Mouse (Mus musculus) cerebellum, adult 9-11 months (tissue): Measurements from ENCODE around the gene Dyrk1a.

Source experiments
- DNase-seq: peaks from one replicate; pipeline ENCODE4 v3.0.0; 2022

The Dyrk1a gene

DNA sequence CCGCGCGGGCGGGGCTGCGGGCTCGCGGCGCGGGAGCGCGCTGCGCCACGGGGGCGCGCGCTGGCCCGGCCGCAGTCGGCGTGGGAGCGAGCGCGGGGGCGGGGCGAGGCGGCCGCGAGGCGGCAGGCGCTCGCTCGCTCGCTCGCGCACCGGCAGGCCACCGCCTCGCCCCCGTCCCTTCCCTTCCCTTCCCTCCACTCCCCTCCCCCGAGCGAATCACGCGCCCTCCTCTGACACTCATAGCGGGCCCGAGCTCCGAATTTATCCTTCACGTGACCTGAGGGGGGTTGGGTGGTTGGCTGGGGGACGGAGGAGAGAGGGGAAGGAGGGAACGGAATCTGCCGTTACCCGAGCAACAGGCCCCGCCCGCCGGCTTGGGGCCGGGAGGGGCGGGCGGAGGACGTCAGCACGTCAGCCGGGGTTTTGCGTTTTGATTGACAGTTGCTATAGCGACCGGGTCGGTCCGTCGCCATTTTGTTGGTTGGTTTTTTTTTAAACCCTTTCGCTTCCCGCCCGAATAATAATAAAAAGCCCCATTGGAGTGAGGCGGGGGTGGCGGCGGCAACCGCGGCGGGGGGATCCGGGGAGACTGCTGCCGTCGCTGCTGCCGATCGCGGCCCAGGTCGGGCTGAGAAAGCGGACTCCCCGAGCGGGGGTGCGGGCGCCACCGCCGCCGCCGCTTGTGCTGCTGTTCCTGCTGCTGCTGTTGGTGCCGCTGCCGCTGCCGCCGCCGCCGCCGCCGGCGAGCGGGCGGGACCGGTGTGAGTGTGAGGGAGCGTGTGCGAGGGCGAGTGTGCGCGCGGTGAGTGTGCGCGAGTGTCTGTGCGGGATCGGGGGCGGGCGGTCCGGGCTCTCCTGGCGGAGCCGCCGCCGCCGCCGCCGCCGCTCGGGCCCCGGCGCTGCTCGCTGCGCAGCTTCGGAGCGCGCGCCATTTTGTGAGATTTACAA lies at the start of gene Dyrk1a:
Gene Dyrk1a (plus strand): TSS at position 782 of the 948 bp plus-strand sequence.
- DNase-seq = peak; percentile 99

DNA sequence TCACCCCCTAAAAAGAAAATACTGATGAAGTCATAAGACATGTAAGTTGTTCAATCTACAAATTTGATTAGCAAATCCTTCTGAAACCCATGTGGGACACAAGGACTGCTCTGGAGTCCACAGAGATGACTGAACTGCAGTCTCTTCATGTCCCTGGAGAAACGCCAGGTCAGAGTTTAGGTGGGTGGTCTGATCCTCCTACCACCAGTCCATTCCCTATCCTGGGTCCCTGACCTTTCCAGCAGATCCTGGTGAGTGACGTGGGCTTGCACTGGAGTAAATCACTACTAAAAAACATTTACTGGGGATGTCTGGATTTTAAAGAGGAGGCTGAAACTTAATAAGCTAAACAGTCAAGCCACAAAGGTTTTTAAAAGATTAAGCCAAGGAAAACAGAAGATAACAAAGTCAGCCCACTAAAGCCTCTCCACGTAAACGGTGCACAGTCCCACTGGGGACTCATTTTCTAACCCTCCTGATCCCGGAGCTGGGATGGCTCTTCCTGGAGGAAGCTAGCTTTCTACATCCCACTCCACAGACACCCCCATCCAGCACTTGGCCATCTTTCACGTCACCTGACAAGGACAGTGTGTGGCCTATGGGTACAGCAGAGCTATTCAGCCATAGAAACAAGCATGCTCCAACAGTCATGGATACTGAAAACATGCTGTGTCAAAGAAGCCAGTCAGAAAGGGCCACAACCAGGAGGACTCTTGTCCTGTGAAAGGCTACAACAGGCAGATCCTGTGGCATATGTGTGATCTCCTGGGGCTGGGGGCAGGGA lies 46.0 kb upstream of the Dyrk1a start:
- DNase-seq = no peak

DNA sequence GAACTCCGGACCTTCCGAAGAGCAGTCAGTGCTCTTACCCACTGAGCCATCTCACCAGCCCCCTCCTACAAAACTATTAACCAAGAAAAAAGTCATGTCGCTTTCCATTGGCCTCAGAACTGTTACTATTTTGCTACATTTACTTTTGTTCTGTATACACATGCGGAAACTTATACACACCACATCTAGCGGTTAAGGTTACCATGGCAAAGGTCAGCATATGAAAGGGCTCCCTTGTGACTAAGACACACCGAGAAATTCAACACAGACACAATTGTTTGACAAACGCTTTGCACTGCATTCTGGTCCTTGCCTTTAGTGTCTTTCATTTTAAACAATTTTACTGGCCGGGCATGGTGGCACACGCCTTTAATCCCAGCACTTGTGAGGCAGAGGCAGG lies 45.1 kb upstream of the Dyrk1a start:
- DNase-seq = no peak

DNA sequence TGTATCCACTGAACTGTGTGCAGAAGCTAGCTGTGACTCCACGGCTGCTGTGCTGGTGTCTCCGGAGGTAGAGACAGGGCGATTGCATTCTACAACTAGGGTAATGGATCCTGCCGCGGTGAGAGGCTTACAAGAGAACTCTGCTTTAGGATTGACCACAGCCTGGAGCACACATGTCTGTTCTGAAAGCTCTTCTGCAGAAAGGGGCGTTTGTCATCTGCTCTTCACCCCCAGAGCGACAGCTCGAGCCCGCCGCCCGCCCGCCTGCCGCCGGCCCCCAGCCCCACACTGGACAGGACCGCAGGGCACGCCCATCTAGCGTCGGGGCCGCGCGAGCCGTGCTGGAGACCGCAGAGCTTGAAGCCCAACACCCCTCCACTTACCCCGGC lies 43.9 kb upstream of the Dyrk1a start:
- DNase-seq = no peak

DNA sequence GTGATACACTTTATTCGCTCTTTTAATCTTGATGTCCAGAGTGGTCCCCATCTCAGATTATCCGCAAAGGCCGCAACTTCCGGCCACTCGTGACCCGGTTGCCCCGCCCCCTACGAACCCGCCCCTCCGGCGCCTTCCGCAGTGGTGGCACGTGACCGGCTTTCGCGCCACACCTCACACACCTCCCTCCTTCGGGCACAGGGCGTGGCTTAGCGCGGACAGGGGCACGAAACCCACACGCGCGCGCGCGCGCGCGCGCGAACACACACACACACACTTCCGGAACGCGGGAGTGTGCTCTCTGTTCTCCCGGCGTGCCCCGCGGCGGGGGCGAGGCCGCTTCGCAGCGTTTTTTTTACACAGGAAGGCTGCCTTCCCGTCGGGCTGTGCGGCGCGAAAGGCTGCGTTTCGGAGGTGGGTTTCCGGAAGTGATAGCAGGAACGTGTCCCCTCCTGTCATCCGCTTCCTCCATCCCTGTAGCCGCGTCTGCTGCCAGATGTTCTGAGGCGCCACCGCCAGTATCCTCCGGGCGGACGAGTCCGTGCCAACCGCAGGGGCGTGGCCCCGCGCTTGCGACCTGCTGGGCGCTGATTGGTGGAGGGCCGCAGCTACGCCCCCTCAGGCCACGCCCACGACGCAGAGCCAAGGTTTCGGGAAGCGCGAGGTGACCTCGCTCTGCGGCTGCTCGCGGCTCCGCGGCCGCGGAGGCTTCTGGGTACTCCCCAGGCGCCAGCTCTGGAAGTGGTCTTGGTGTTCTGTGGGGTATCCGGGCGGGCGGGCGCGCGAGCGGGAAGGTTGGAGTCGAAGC lies 43.3 kb upstream of the Dyrk1a start, which contains the start of gene Vps26c:
Gene Vps26c (minus strand): TSS at position 487 of the 808 bp plus-strand sequence.
- peak; percentile 98 for DNase-seq

DNA sequence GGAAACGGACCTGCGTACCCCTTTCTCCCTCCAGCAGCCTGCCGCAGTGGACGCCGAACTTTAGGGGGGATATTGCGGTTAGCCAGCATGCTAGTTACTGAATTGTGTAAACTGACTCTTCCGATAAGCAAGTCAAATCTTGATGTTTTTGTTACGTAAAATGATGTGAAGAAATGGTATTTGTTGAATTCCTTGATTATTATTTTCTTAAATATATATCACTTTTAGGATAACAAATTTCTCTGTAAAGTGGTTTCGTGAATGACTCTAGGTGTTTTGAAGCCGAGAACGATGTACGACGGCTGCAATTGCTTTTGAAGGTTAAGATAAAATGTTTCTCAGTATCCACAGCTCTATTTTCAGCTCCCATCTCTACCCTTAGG lies 42.7 kb upstream of the Dyrk1a start:
- no peak for DNase-seq

DNA sequence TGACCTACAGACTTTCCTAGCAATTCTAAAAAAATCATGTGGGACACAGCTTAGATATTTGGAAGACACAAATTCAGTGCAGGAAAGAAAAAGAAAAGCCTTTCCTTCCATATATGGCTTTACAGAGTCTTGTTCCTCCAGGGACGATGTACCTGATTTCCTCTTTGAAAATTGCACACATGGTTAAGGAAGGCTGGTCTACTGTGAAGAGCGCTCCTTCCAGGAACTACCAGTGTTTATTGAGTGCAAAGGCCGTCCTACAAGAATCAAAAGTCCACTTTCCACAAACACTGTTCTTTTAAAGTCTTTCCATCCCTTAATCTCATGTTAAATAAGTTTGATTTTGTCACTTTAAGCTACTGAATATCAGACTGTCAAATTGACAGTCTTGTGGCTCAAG lies 42.3 kb upstream of the Dyrk1a start:
- no peak for DNase-seq

DNA sequence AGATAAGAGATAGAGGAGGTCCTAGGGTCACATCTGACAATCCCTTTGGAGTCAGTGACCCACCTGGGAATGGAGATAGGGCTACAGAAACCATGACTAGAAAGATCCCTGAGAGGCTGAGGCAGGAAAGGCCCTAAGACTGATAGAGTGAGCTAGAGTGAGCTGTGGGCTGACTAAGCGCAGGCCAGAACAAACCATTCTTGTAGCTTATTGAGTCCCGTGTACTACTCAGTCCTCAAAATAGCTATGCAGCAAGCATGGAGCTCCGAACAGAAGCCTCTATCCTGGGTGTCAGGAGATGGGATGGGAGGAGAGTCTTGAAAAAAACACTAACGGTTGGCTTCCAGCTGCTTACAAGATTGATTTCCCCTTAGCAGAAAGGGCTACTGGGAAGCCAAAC lies 38.5 kb upstream of the Dyrk1a start:
- DNase-seq = no peak

DNA sequence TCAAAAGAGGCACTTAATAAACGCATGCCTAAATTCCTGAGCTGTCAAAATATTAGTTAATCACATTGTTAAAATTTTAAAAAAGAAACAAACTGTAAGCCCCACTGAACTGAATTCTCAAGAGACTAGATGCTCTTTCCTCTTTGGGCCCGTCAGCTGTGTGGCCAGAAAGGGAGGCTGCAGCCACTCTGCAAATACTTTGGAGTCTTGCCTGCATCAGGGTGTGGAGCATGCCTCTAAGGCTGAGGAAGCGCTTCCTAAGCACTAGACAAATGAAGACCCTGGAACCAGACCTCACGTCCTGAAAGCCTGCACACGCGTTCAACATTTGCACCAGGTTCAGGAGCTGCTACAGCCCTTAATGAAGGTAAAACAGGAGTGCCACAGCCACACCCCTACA lies 36.1 kb upstream of the Dyrk1a start:
- no peak for DNase-seq

DNA sequence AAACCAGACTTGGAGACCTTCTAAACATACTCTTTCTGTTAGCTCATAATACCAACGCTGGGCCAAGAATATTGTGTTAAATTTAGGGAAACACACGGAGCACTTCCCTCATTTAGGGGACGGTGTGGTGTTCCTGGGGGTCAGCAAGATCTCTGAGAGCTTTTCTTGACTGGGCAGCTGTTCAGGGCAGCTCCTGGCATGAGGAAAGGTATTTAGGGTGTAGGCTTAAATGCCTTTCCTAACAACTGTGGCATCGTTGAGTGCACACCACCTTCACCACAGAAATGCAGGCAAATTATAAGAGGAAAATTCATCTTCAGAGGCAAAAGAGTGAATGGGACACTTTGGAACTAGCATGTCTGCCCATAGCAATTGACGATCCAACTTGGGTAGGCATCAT lies 34.1 kb upstream of the Dyrk1a start:
- DNase-seq = no peak

DNA sequence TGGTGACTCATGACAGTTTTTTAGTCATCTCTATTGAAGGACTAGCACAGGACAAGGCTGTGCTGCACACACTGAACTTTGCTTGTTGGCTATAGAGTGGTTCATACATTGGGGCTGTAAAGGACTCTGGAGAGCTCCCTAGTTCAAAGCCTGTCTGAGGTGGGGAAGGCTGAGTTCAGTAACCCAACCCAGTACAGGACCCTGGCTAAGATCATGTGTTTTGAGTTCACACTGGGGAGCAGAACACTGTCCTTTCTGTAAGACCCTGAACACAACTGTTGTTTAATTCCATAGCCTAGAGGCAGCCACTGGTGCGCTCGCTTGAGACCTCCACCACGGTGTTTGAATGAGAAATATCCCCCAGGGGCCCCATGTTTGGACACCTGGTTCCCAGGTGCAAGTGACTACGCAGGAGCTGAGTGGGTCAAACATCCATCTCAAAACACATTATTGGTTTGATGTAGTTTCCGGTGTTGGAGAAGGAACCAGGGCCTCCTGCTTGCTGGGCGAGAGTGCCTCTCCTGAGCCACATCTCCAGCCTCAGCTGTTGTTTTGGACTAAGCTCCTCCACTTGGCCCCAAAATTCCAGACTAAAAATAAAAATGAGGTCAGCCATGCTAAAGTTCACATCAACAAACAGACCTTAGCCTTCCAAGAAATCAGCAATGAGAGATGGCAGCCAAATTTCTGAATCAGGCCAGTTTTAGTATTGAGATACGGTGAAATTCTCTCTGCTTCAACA lies 33.2 kb upstream of the Dyrk1a start:
- peak; percentile 78 for DNase-seq

DNA sequence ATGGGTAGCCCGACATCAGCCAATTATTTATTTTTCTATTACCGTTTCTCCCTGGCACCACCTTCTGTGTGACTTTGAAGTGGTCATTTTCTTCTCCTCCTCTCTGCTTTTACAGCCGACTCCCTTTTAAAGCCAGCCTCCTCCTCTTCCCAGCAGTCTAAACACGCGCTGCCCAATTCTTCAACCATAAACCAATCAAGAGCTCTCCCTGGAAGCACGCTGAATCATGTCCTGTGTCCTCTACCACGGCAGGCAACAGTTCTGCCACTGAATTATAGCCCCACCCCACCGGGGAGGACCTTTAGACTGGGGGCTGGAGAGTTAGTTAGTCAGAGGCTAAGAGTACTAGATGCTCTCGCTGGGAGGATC lies 32.7 kb upstream of the Dyrk1a start:
- DNase-seq = peak; percentile 47

DNA sequence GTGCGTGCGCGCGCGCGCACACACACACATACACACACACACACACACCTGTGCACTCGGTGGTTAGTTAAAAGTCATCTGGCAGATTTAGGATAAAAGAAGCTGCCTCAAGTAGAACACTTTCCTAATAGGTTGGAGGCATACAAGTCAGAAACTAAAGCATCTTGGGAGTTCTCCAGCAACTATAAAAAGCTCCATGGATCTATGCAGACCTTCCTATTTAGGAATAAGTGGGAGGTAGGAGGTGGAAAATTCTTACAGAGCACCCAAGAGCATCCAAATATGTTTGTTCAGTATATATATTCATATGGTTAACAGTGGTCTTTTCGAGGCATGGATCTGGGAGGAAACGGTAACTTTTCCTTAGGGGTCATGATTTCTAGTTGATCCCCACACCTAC lies 29.7 kb upstream of the Dyrk1a start:
- DNase-seq = no peak

DNA sequence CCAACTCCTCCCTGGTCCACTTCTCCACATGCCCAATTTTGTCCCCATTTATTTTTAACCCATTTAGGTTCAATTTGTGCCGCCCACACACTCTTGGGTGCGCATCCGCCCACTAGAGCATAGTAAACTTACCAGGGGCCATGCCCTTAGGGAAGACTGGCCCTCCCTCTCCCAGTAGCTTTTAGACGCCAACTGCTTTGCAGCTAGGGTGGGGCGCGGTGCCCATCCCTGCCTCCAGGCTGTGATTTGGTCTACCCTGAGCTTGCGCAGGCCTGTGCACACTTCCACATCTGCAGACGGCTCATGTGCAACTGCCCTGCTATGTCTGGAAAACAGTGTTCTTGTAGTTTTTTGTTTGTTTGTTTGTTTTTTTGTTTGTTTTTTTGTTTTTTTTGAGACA lies 26.9 kb upstream of the Dyrk1a start:
- DNase-seq = no peak

DNA sequence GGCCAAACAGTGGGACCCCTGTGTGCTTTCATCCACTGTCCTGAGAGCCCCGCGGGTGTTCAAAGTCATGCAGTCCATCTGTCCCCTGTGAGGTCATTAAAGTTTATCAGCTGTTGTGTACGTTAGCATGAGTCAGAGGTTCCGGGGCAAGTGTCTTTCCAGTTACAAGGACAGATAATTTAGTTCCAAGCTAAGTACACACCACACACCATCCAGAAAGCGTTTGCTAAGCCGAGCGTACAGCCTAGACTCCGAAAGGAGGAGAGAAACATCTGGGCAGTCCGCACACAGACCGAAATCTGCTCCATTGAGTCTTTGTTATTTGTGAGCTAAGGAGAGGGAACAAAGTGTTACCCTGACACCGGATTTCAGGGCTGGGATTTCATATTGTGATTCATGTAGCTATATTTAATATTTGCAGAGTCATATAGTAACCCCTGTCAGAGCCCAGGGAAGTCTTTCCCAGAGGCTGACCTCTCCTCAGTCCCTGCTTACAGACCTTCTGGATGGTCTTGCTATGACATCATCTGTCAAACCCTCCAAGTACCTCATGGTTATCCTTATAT lies 25.2 kb upstream of the Dyrk1a start:
- no peak for DNase-seq

DNA sequence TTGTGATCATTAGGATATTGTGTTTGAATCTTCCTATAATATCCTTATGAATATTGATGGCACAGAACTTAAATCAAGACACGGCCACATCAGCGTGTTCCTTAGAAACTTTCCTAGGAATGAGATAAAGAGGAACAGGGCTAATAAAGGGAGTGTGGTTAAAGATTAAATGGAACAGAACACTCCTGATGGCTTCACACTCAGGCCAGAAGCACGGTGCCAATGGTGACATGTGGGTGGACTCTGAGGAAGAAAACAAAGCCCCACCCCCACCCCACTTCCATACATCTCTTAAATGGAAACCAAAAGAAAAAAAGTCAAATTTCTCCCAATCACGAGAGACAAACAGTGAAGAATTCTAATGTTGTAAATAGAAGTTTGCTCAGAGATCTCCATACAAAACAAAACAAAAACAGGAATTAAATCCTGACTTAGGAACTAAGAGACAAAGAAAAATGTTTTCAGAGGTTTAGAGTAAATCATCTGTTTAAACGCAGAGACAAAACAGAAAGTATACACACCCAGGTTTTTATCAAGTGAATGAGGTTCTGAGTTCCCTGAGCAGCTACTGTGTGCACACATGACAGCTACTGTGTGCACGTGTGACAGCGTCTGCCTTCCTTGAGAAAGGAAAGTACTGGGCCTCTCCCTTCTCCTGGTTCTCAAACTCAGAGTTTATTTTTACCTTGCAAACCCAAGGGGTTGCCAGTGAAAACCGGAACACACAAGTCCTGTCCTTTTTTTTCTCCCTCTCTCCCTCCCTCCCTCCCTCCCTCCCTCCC lies 23.8 kb upstream of the Dyrk1a start:
- no peak for DNase-seq

DNA sequence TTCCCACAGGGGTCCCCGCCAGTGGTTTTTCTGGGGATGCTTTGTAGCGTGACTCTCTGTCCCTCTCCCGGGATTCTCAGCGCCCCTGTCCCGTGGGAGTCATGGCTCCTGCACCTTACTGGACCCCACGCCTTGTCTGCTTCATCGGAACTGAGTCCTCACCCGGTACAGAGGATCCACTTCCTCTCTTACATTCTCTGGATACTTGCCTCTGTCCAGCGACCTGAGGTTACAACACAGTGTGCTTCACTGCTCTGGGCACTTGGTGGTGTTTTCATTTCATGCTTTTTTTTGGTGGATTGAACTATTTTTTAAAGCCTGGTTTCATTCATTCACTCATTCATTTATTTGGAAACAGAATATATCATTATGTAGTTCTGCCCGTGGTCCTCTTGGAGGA lies 20.0 kb upstream of the Dyrk1a start:
- no peak for DNase-seq

DNA sequence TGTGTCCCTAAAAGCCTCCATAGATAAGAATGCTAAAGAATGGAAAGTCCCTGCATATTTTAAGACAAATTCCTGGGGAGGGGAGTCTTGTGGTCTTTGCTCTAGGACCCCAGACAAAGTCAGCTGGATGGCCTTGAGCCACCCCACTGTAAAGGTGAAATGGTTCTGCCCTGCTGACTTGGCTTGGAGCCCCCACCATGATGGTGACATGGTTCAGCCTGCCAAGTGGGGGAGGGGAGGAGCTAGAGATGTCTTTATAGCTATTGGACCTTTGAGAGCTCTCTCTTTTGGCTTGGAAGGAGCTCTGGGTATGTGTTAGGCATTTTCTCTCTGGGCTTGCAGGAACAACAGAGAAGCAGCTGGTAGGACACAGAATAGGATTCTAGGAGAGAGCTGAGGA lies 17.9 kb upstream of the Dyrk1a start:
- no peak for DNase-seq

DNA sequence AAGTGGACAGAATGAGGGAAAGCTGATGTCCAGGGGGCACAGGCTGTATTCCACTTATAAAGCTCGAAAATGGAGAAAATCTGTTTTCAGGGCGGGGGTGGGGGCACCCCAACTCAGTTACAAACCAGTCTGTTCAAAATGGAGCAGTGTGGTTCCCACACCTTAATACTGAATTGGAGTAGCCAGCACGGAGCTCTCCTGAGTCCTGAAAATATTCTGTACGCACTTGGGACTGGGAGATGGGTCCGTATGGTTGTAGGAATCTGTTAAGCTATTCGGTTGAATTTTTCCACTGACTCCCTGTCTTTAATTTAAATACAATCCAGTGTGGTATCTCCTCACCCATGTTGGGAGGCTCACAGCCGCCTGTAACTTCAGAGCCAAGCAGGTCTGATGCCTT lies 14.5 kb upstream of the Dyrk1a start:
- no peak for DNase-seq

DNA sequence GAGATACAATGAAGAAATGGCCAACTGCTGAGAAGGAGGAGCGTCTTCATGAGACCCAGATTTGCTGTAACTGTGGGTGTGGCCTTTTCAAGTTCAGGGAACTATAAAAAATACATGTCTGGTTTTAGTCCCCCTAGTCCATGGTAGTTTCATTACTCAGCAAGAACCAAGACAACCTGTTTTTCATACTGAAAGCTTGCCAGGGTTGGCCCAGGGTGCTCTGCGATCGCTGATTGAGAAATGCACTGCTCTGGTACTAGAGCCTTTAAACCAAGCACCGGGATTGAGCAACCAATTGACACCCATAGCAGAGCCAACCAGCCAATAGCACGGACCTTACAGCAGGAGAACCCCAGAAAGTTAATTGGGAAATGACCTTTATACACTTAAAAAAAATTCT lies 13.6 kb upstream of the Dyrk1a start:
- no peak for DNase-seq

DNA sequence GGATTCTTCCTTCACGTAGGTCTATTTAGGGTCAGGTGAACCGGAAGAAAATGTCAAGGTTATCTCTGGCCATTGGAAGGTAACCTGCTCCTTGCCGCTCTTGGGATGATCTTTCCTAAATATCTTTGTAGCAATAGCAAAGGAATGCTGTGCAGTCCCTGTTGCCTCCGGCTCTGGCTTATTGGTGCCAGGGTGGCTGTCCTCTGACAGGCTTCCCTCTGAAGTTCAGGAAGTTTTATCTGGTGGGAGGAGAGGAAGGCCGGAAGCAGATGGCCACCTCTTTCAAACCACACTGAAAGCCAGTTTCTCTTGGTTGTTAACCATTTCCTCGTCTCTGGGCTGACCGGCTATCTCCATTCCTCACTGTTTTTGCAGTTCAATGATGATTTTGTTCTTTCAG lies 10.5 kb upstream of the Dyrk1a start:
- no peak for DNase-seq
